Mouse (Mus musculus) intestine, embryonic 15.5 days (tissue): ENCODE measurements around the gene Gm49405. TPM values are rescaled to one million over a fixed set of nuclear protein-coding genes. Genes with fewer than 3 reads are reported as not detected.

ENCODE experiments used
- polyA plus RNA-seq: library from polyadenylated mRNA; unstranded; fragments of >200 nt; fragmentation: Nextera tagmentation; extraction: Ambion mirVana; gene quantifications from 2 replicates; pipeline ENCODE4 v1.2.1, GENCODE M21; 2015

Gene Gm49405
- polyA plus RNA-seq, 1 experiment from 2014 or later, result 2.1 TPM

Other genes starting within 250 kb of the Gm49405 start
- gene Kmt5b, start 233.2 kb upstream of the Gm49405 start, polyA plus RNA-seq, result 21.8 and 22.0 TPM in 2 replicates
- gene Chka, start 148.9 kb upstream of the Gm49405 start, polyA plus RNA-seq, result 63.3 and 68.5 TPM in 2 replicates
- 50.9 and 56.3 TPM in 2 replicates for gene Tcirg1, start 93.5 kb upstream of the Gm49405 start, polyA plus RNA-seq
- gene Ndufs8, start 87.9 kb upstream of the Gm49405 start, polyA plus RNA-seq, result 342 and 413 TPM in 2 replicates
- gene Aldh3b1, start 70.8 kb upstream of the Gm49405 start, polyA plus RNA-seq, result 2.3 and 2.4 TPM in 2 replicates
- gene Unc93b1, start 65.4 kb upstream of the Gm49405 start, polyA plus RNA-seq, result 20.2 and 21.8 TPM in 2 replicates
- gene Aldh3b3, start 42.0 kb upstream of the Gm49405 start, polyA plus RNA-seq, result not detected in 2 replicates
- gene Aldh3b2, start 28.3 kb upstream of the Gm49405 start, polyA plus RNA-seq, result 0.78 and 0.84 TPM in 2 replicates
- gene Acy3, start 14.1 kb upstream of the Gm49405 start, polyA plus RNA-seq, result 12.8 and 14.2 TPM in 2 replicates
- 0.35 and 0.38 TPM in 2 replicates for gene Tbx10, start 7.9 kb upstream of the Gm49405 start, polyA plus RNA-seq
- gene Nudt8, start within 50 bp of the Gm49405 start, polyA plus RNA-seq, result 33.8 and 35.9 TPM in 2 replicates
- 2.8 and 3.8 TPM in 2 replicates for gene Doc2g, start 2.7 kb downstream of the Gm49405 start, polyA plus RNA-seq
- gene Ndufv1, start 12.2 kb downstream of the Gm49405 start, polyA plus RNA-seq, result 241 and 274 TPM in 2 replicates
- gene Gstp1, start 37.4 kb downstream of the Gm49405 start, polyA plus RNA-seq, result 973 and 1,014 TPM in 2 replicates
- gene Gstp2, start 45.4 kb downstream of the Gm49405 start, polyA plus RNA-seq, result 24.3 and 35.8 TPM in 2 replicates
- gene Gstp3, start 58.9 kb downstream of the Gm49405 start, polyA plus RNA-seq, result 6.9 and 9.2 TPM in 2 replicates
- gene Cabp2, start 81.0 kb downstream of the Gm49405 start, polyA plus RNA-seq, result 1.7 and 2.8 TPM in 2 replicates
- gene Cdk2ap2, start 96.6 kb downstream of the Gm49405 start, polyA plus RNA-seq, result 127 and 147 TPM in 2 replicates
- 13.8 and 20.9 TPM in 2 replicates for gene Pitpnm1, start 99.4 kb downstream of the Gm49405 start, polyA plus RNA-seq
- 75.0 and 80.7 TPM in 2 replicates for gene Aip, start 125.2 kb downstream of the Gm49405 start, polyA plus RNA-seq
- gene Gpr152, start 139.2 kb downstream of the Gm49405 start, polyA plus RNA-seq, result not detected in 2 replicates
- gene Cabp4, start 143.4 kb downstream of the Gm49405 start, polyA plus RNA-seq, result 0.09 and 0.19 TPM in 2 replicates
- 207 and 214 TPM in 2 replicates for gene Coro1b, start 148.0 kb downstream of the Gm49405 start, polyA plus RNA-seq
- gene Ptprcap, start 153.0 kb downstream of the Gm49405 start, polyA plus RNA-seq, result 3.9 and 5.4 TPM in 2 replicates
- gene Rps6kb2, start 162.7 kb downstream of the Gm49405 start, polyA plus RNA-seq, result 40.7 and 41.9 TPM in 2 replicates
- gene Carns1, start 174.9 kb downstream of the Gm49405 start, polyA plus RNA-seq, result 1.7 and 2.0 TPM in 2 replicates
- 3.5 TPM in 2 replicates for gene Tbc1d10c, start 190.7 kb downstream of the Gm49405 start, polyA plus RNA-seq
- gene Ppp1ca, start 191.4 kb downstream of the Gm49405 start, polyA plus RNA-seq, result 757 and 779 TPM in 2 replicates
- gene Rad9a, start 201.0 kb downstream of the Gm49405 start, polyA plus RNA-seq, result 29.3 and 30.5 TPM in 2 replicates
- 5.7 and 5.9 TPM in 2 replicates for gene Clcf1, start 213.6 kb downstream of the Gm49405 start, polyA plus RNA-seq
- gene AC109138.7, start 213.7 kb downstream of the Gm49405 start, polyA plus RNA-seq, result not detected in 2 replicates
- gene Pold4, start 231.3 kb downstream of the Gm49405 start, polyA plus RNA-seq, result 35.0 and 40.8 TPM in 2 replicates